ENCODE assay signal across 30 mouse cellular contexts in the genomic region with DNA sequence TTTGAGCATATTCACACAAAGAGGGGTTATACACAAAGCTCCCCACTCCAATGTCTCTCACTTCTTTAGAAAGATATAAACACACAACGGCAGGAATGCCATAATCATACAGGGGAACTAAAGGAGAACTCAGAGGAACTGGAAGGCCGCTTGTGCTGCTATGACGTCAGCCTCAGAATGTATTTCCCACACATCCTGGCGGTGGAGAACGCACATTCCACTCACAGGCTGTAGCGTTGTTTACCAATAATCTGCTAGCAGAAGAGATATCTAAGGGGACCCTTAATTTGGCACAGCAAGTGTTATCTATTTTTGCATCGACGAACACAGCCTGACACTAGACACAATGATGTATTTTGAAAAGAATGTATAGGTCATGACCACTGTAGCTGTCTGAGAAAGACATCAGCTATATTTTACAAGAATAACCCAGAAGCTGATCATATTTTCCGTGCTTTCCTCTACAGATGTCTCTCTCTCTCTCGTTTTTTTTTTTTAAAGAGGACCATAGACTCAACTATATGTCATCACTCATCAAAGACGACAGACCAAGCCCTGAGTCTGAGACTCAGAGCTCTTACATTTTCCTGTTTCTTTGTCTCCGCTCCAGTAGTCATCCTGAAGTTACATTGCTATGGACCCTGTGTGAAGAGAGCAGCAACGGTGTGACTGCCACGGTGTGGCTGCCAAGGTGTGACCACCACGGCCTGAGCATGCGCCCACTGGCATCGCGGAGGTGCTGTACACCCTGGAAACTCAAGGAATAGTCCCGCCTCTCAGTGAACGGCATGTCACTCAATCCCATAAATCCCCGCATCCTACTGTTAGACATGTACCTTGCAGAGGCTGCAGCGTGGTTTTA. TPM values are rescaled to one million over a fixed set of nuclear protein-coding genes. Genes with fewer than 3 reads are reported as not detected.
A peak's percentile ranks its signal among the peaks of the same experiment; 100 is the strongest.
DNase-seq lines count a peak whose midpoint lies in the region; ATAC-seq and TF ChIP-seq lines count a peak whose summit lies in the region.
"Had no signal": no experiment of that assay in that cellular context is flagged by ENCODE, and none has a peak within 500 bp of the region (broad histone marks: within the 10 kb centered on the region; RNA-seq: fewer than 3 reads in every experiment).

No protein-coding gene starts in this region.

- H3K36me3 ChIP-seq in heart, embryonic 14.5 days (ENCODE audit: control insufficient read depth, insufficient read depth, low read length), result no peaks in the 10 kb centered on the region
- H3K36me3 ChIP-seq in lung, embryonic 14.5 days (ENCODE audit: insufficient read depth), result no peaks in the 10 kb centered on the region
- no peaks in the 10 kb centered on the region for H3K36me3 ChIP-seq in stomach, embryonic 16.5 days (ENCODE audit: control insufficient read depth, insufficient read depth, low read length)
- no peaks in the 10 kb centered on the region for H3K36me3 ChIP-seq in stomach, postnatal 0 days (ENCODE audit: control insufficient read depth, insufficient read depth, low read length)
- H3K36me3 ChIP-seq in limb, embryonic 14.5 days (ENCODE audit: control insufficient read depth, insufficient read depth, low read length), result no peaks in the 10 kb centered on the region
- H3K36me3 ChIP-seq: forebrain, embryonic 10.5 days; forebrain, embryonic 15.5 days; heart, embryonic 12.5 days; limb, embryonic 15.5 days; liver, embryonic 13.5 days; lung, embryonic 15.5 days; midbrain, embryonic 12.5 days; neural tube, embryonic 13.5 days had no signal

- TF ChIP-seq EP300 in stomach, postnatal 0 days (optimal IDR thresholded peaks at IDR 0.05), result no peak

- no peak overlapping the region for H3K9ac ChIP-seq in heart, embryonic 14.5 days (ENCODE audit: low read length)
- no peak overlapping the region for H3K9ac ChIP-seq in lung, embryonic 14.5 days
- no peak overlapping the region for H3K9ac ChIP-seq in stomach, embryonic 16.5 days (ENCODE audit: low read length)
- no peak overlapping the region; the same call in 1 of the 2 replicates for H3K9ac ChIP-seq in stomach, postnatal 0 days (ENCODE audit: low read length)
- no peak overlapping the region for H3K9ac ChIP-seq in limb, embryonic 14.5 days (ENCODE audit: low read depth, low read length, severe bottlenecking)
- H3K9ac ChIP-seq: forebrain, embryonic 15.5 days; heart, embryonic 12.5 days; hindbrain, embryonic 14.5 days; limb, embryonic 15.5 days; liver, embryonic 13.5 days; lung, embryonic 15.5 days; midbrain, embryonic 12.5 days; neural tube, embryonic 13.5 days had no signal

- no peak for TF ChIP-seq POLR2A in lung, adult 2 months (IDR thresholded peaks at IDR 0.05; ENCODE audit: borderline replicate concordance, extremely low read depth, low read depth, low read length)
- no peak for TF ChIP-seq POLR2A in limb, embryonic 14.5 days (IDR thresholded peaks at IDR 0.05; ENCODE audit: borderline replicate concordance, extremely low read depth, insufficient read depth, insufficient read length)

- no peak overlapping the region for H3K27ac ChIP-seq in heart, embryonic 14.5 days (replicated peaks in 1 of 2; ENCODE audit: control insufficient read depth in 1 of 2, insufficient read depth in 1 of 2, low read depth in 2 of 2, low read length in 2 of 2)
- no peak overlapping the region for H3K27ac ChIP-seq in lung, embryonic 14.5 days (ENCODE audit: low read depth)
- no peak overlapping the region for H3K27ac ChIP-seq in stomach, embryonic 16.5 days (ENCODE audit: low read length)
- H3K27ac ChIP-seq in stomach, postnatal 0 days (replicated peaks), result no peak overlapping the region
- no peak overlapping the region for H3K27ac ChIP-seq in limb, embryonic 14.5 days (replicated peaks; ENCODE audit: low read depth, low read length)
- H3K27ac ChIP-seq: forebrain, embryonic 10.5 days; forebrain, embryonic 15.5 days; hindbrain, embryonic 14.5 days; layer of hippocampus, adult 2 months; left cerebral cortex, adult 2 months; limb, embryonic 15.5 days; liver, embryonic 13.5 days; lung, embryonic 15.5 days; midbrain, embryonic 12.5 days; neural tube, embryonic 13.5 days had no signal

- no peaks in the 10 kb centered on the region for H3K27me3 ChIP-seq in heart, embryonic 14.5 days (ENCODE audit: control insufficient read depth, insufficient read depth, low read length)
- no peaks in the 10 kb centered on the region for H3K27me3 ChIP-seq in lung, embryonic 14.5 days (ENCODE audit: insufficient read depth, low read length)
- H3K27me3 ChIP-seq in stomach, embryonic 16.5 days (ENCODE audit: control insufficient read depth, insufficient read depth, low read length), result no peaks in the 10 kb centered on the region
- H3K27me3 ChIP-seq in stomach, postnatal 0 days (ENCODE audit: control insufficient read depth, insufficient read depth, low read length), result no peaks in the 10 kb centered on the region
- H3K27me3 ChIP-seq in limb, embryonic 14.5 days (ENCODE audit: control insufficient read depth, insufficient read depth, low read length), result no peaks in the 10 kb centered on the region
- H3K27me3 ChIP-seq: forebrain, embryonic 15.5 days; heart, embryonic 12.5 days; limb, embryonic 15.5 days; liver, embryonic 13.5 days; lung, embryonic 15.5 days; midbrain, embryonic 12.5 days; neural tube, embryonic 13.5 days had no signal

- no peaks in the 10 kb centered on the region for H3K9me3 ChIP-seq in heart, embryonic 14.5 days (ENCODE audit: control insufficient read depth, low read length)
- H3K9me3 ChIP-seq in lung, embryonic 14.5 days (ENCODE audit: low read depth, low read length), result no peaks in the 10 kb centered on the region
- H3K9me3 ChIP-seq in stomach, embryonic 16.5 days (replicated peaks; ENCODE audit: control insufficient read depth, low read length), result no peaks in the 10 kb centered on the region
- no peaks in the 10 kb centered on the region for H3K9me3 ChIP-seq in stomach, postnatal 0 days (ENCODE audit: control insufficient read depth, low read length)
- no peaks in the 10 kb centered on the region for H3K9me3 ChIP-seq in limb, embryonic 14.5 days (ENCODE audit: control insufficient read depth, low read length)
- H3K9me3 ChIP-seq: forebrain, embryonic 10.5 days; forebrain, embryonic 15.5 days; heart, embryonic 12.5 days; limb, embryonic 15.5 days; liver, embryonic 13.5 days; lung, embryonic 15.5 days; midbrain, embryonic 12.5 days; neural tube, embryonic 13.5 days had no signal

- H3K4me2 ChIP-seq in heart, embryonic 14.5 days (ENCODE audit: low read length), result 0 out of 2 replicates have a peak overlapping the region, but pooled peaks have one; percentile 11
- H3K4me2 ChIP-seq in lung, embryonic 14.5 days, result no peak overlapping the region
- H3K4me2 ChIP-seq in stomach, embryonic 16.5 days (ENCODE audit: low read depth, low read length), result no peak overlapping the region
- H3K4me2 ChIP-seq in stomach, postnatal 0 days (replicated peaks; ENCODE audit: low read depth), result no peak overlapping the region
- H3K4me2 ChIP-seq in limb, embryonic 14.5 days (replicated peaks; ENCODE audit: low read depth, low read length, severe bottlenecking), result no peak overlapping the region
- H3K4me2 ChIP-seq: forebrain, embryonic 15.5 days; heart, embryonic 12.5 days; hindbrain, embryonic 14.5 days; limb, embryonic 15.5 days; liver, embryonic 13.5 days; lung, embryonic 15.5 days; midbrain, embryonic 12.5 days; neural tube, embryonic 13.5 days had no signal

- peak; percentile 6; the same call in 1 of the 2 replicates for TF ChIP-seq CTCF in lung, embryonic 14.5 days (IDR thresholded peaks at IDR 0.05; ENCODE audit: low read depth)
- no peak for TF ChIP-seq CTCF in lung, adult 2 months (IDR thresholded peaks at IDR 0.05; ENCODE audit: insufficient read depth, low read length)
- TF ChIP-seq CTCF in stomach, postnatal 0 days (IDR thresholded peaks at IDR 0.05; ENCODE audit: low read depth), result no peak

- H3K4me3 ChIP-seq in heart, embryonic 14.5 days (ENCODE audit: control insufficient read depth in 1 of 2, insufficient read depth in 1 of 2, low read depth in 1 of 2, low read length in 2 of 2), result no peak overlapping the region
- no peak overlapping the region for H3K4me3 ChIP-seq in lung, embryonic 14.5 days (ENCODE audit: low read depth, low read length)
- no peak overlapping the region for H3K4me3 ChIP-seq in lung, adult 2 months (replicated peaks; ENCODE audit: extremely low read depth, low read depth, low read length)
- H3K4me3 ChIP-seq in stomach, embryonic 16.5 days (replicated peaks; ENCODE audit: low read length), result no peak overlapping the region
- H3K4me3 ChIP-seq in stomach, postnatal 0 days (ENCODE audit: low read depth, low read length), result no peak overlapping the region
- H3K4me3 ChIP-seq in limb, embryonic 14.5 days (replicated peaks; ENCODE audit: low read length), result no peak overlapping the region
- H3K4me3 ChIP-seq: forebrain, embryonic 10.5 days; forebrain, embryonic 15.5 days; heart, embryonic 12.5 days; layer of hippocampus, adult 2 months; left cerebral cortex, adult 2 months; limb, embryonic 15.5 days; liver, embryonic 13.5 days; lung, embryonic 15.5 days; megakaryocyte, embryonic 14.5 days; midbrain, embryonic 12.5 days; neural tube, embryonic 13.5 days had no signal

- H3K4me1 ChIP-seq in heart, embryonic 14.5 days (ENCODE audit: control insufficient read depth in 2 of 2, insufficient read depth in 2 of 2, low read length in 2 of 2), result peaks cover 3% of the 10 kb centered on the region in 2 experiments; a peak in 2 of 4 replicates
- no peaks in the 10 kb centered on the region for H3K4me1 ChIP-seq in lung, embryonic 14.5 days (ENCODE audit: insufficient read depth)
- H3K4me1 ChIP-seq in lung, adult 2 months (ENCODE audit: control insufficient read depth, insufficient read depth, low read length), result no peaks in the 10 kb centered on the region
- no peaks in the 10 kb centered on the region for H3K4me1 ChIP-seq in stomach, embryonic 16.5 days (ENCODE audit: control insufficient read depth, insufficient read depth, low read length)
- no peaks in the 10 kb centered on the region for H3K4me1 ChIP-seq in stomach, postnatal 0 days (replicated peaks; ENCODE audit: control insufficient read depth, insufficient read depth)
- H3K4me1 ChIP-seq in limb, embryonic 14.5 days (ENCODE audit: control insufficient read depth, insufficient read depth, low read length), result no peaks in the 10 kb centered on the region
- H3K4me1 ChIP-seq: forebrain, embryonic 10.5 days; forebrain, embryonic 15.5 days; heart, embryonic 12.5 days; limb, embryonic 15.5 days; lung, embryonic 15.5 days; midbrain, embryonic 12.5 days; neural tube, embryonic 13.5 days had no signal

- WGBS in heart, embryonic 14.5 days, result 66% methylated on average over 22 of the region's 22 CpGs
- 60% methylated on average over 22 of the region's 22 CpGs for WGBS in lung, embryonic 14.5 days
- WGBS in lung, adult 2 months, result 65% methylated on average over 22 of the region's 22 CpGs
- 65% methylated on average over 22 of the region's 22 CpGs for WGBS in stomach, embryonic 16.5 days
- WGBS in stomach, postnatal 0 days, result 64% methylated on average over 22 of the region's 22 CpGs
- 86% methylated on average over 22 of the region's 22 CpGs for WGBS in limb, embryonic 14.5 days

- no peak for DNase-seq in heart, adult 9 months (ENCODE audit: low spot score in 2 of 2)
- peak; percentile 59 for DNase-seq in lung, embryonic 14.5 days
- no peak for DNase-seq in lung, adult 2 months
- no peak for DNase-seq in stomach, postnatal 0 days (ENCODE audit: low spot score)
- DNase-seq in limb, embryonic 14.5 days (ENCODE audit: low spot score), result no peak
- no peak for DNase-seq in cerebellum, postnatal 36 days
- DNase-seq: adrenal gland, postnatal 36 days; cerebellum, adult 18-20 months; cerebellum, postnatal 10 days; gastrocnemius, postnatal 36 days; heart, adult 18-20 months; heart, postnatal 10 days; kidney, adult 9 months; kidney, postnatal 36 days; liver, embryonic 13.5 days; right cerebral cortex, postnatal 4 days; thymus, postnatal 14 days had no signal

- ATAC-seq in heart, embryonic 14.5 days (ENCODE audit: insufficient number of reproducible peaks, insufficient read depth, low FRiP score, low read depth), result no peak
- ATAC-seq in lung, embryonic 14.5 days (ENCODE audit: insufficient read depth), result peak; percentile 76
- peak; percentile 37 for ATAC-seq in stomach, embryonic 16.5 days (ENCODE audit: insufficient read depth, low FRiP score)
- no peak for ATAC-seq in stomach, postnatal 0 days (ENCODE audit: low FRiP score, low TSS enrichment)
- ATAC-seq in limb, embryonic 14.5 days (ENCODE audit: low FRiP score, low read depth), result peak; percentile 53; the same call in 1 of the 2 replicates
- ATAC-seq: forebrain, embryonic 15.5 days had no signal

RNA-seq across cellular contexts. Expression of gene Prss12, which starts 16.9 kb away (rescaled TPM):
- 2.2 and 3.0 TPM in 2 replicates for polyA plus RNA-seq in heart, embryonic 14.5 days (2014; fragmentation: Nextera tagmentation; extraction: Ambion mirVana)
- polyA plus RNA-seq in lung, embryonic 14.5 days (2014; fragmentation: Nextera tagmentation; extraction: Ambion mirVana), result 11.5 and 12.0 TPM in 2 replicates
- 5.9 and 8.1 TPM in 2 replicates for polyA plus RNA-seq in lung, adult 2 months (2012; rRNA removed)
- 2.8 and 3.3 TPM in 2 replicates for polyA plus RNA-seq in stomach, embryonic 16.5 days (2015; fragmentation: Nextera tagmentation; extraction: Ambion mirVana)
- polyA plus RNA-seq in stomach, postnatal 0 days (2015; fragmentation: Nextera tagmentation; extraction: Ambion mirVana), result 3.1 and 3.3 TPM in 2 replicates
- polyA plus RNA-seq in limb, embryonic 14.5 days (2012; rRNA removed), result 16.6 and 17.6 TPM in 2 replicates
- 20.1 and 24.9 TPM in 2 replicates for polyA plus RNA-seq in limb, embryonic 14.5 days (2014; fragmentation: Nextera tagmentation; extraction: Ambion mirVana)

RNA-seq across cellular contexts. Expression of gene Mettl14, which starts 43.9 kb away (rescaled TPM):
- 15.3 and 15.5 TPM in 2 replicates for polyA plus RNA-seq in heart, embryonic 14.5 days (2014; fragmentation: Nextera tagmentation; extraction: Ambion mirVana)
- 20.1 and 21.0 TPM in 2 replicates for polyA plus RNA-seq in lung, embryonic 14.5 days (2014; fragmentation: Nextera tagmentation; extraction: Ambion mirVana)
- 3.3 and 5.7 TPM in 2 replicates for polyA plus RNA-seq in lung, adult 2 months (2012; rRNA removed)
- polyA plus RNA-seq in stomach, embryonic 16.5 days (2015; fragmentation: Nextera tagmentation; extraction: Ambion mirVana), result 24.4 and 25.0 TPM in 2 replicates
- 10.5 and 11.3 TPM in 2 replicates for polyA plus RNA-seq in stomach, postnatal 0 days (2015; fragmentation: Nextera tagmentation; extraction: Ambion mirVana)
- polyA plus RNA-seq in limb, embryonic 14.5 days (2012; rRNA removed), result 12.2 and 15.8 TPM in 2 replicates
- polyA plus RNA-seq in limb, embryonic 14.5 days (2014; fragmentation: Nextera tagmentation; extraction: Ambion mirVana), result 16.7 and 20.4 TPM in 2 replicates

Comparison
In these comparisons a context has a peak if more than half of its experiments do, and no peak if none do; other contexts are left out.
1. ATAC-seq: peak in lung, embryonic 14.5 days (single experiment), stomach, embryonic 16.5 days (single experiment) and limb, embryonic 14.5 days (single experiment); none in heart, embryonic 14.5 days (single experiment) and stomach, postnatal 0 days (single experiment).